Mouse (Mus musculus): ENCODE data around the gene Eddm3b. TPM values are rescaled to one million over a fixed set of nuclear protein-coding genes. Genes with fewer than 3 reads are reported as not detected.

Gene Eddm3b
- polyA plus RNA-seq, 1 experiment from 2014 or later = 0.18 TPM

- no peak overlapping the region for H3K27ac ChIP-seq (ENCODE audit: low read depth, low read length)
- ATAC-seq = no peak
- H3K36me3 ChIP-seq (ENCODE audit: control insufficient read depth, insufficient read depth) = no peaks in the 10 kb centered on the region
- no peak overlapping the region for H3K4me2 ChIP-seq (replicated peaks; ENCODE audit: low read depth)
- no peaks in the 10 kb centered on the region for H3K4me1 ChIP-seq (replicated peaks; ENCODE audit: control insufficient read depth, insufficient read depth, low read length)
- no peak for TF ChIP-seq CTCF (IDR thresholded peaks at IDR 0.05; ENCODE audit: low read depth)
- H3K4me3 ChIP-seq (ENCODE audit: low read depth, low read length) = no peak overlapping the region
- no peaks in the 10 kb centered on the region for H3K27me3 ChIP-seq (replicated peaks; ENCODE audit: control insufficient read depth, insufficient read depth, low read length)
- 38% methylated on average over 2 of the region's 2 CpGs for WGBS
- no peaks in the 10 kb centered on the region for H3K9me3 ChIP-seq (ENCODE audit: control insufficient read depth)
- H3K9ac ChIP-seq (ENCODE audit: low read depth, low read length) = no peak overlapping the region
Observed at GRCm38 (mm10) chr14:51127648-51128258, 13.5 kb downstream of the Eddm3b start.

- no peaks in the 10 kb centered on the region for H3K27me3 ChIP-seq (replicated peaks; ENCODE audit: control insufficient read depth, insufficient read depth, low read length)
- no peak for TF ChIP-seq CTCF (IDR thresholded peaks at IDR 0.05; ENCODE audit: low read depth)
- no peaks in the 10 kb centered on the region for H3K9me3 ChIP-seq (ENCODE audit: control insufficient read depth)
- H3K9ac ChIP-seq (ENCODE audit: low read depth, low read length) = no peak overlapping the region
- 70% methylated on average over 9 of the region's 9 CpGs for WGBS
- H3K36me3 ChIP-seq (ENCODE audit: control insufficient read depth, insufficient read depth) = no peaks in the 10 kb centered on the region
- H3K27ac ChIP-seq (ENCODE audit: low read depth, low read length) = no peak overlapping the region
- H3K4me3 ChIP-seq (ENCODE audit: low read depth, low read length) = no peak overlapping the region
- H3K4me2 ChIP-seq (replicated peaks; ENCODE audit: low read depth) = no peak overlapping the region
- no peak for ATAC-seq
- H3K4me1 ChIP-seq (replicated peaks; ENCODE audit: control insufficient read depth, insufficient read depth, low read length) = no peaks in the 10 kb centered on the region
Observed at GRCm38 (mm10) chr14:51128775-51129623, 14.8 kb downstream of the Eddm3b start.

GRCm38 (mm10) chr14:51129624-51129975 is 15.4 kb downstream of the Eddm3b start:
- H3K4me1 ChIP-seq (replicated peaks; ENCODE audit: control insufficient read depth, insufficient read depth, low read length) = no peaks in the 10 kb centered on the region
- H3K4me2 ChIP-seq (replicated peaks; ENCODE audit: low read depth) = no peak overlapping the region
- H3K27ac ChIP-seq (ENCODE audit: low read depth, low read length) = no peak overlapping the region
- no peak for TF ChIP-seq CTCF (IDR thresholded peaks at IDR 0.05; ENCODE audit: low read depth)
- no peak overlapping the region for H3K9ac ChIP-seq (ENCODE audit: low read depth, low read length)
- 76% methylated on average over 4 of the region's 4 CpGs for WGBS
- H3K27me3 ChIP-seq (replicated peaks; ENCODE audit: control insufficient read depth, insufficient read depth, low read length) = no peaks in the 10 kb centered on the region
- no peak for ATAC-seq
- H3K36me3 ChIP-seq (ENCODE audit: control insufficient read depth, insufficient read depth) = no peaks in the 10 kb centered on the region
- H3K4me3 ChIP-seq (ENCODE audit: low read depth, low read length) = no peak overlapping the region
- no peaks in the 10 kb centered on the region for H3K9me3 ChIP-seq (ENCODE audit: control insufficient read depth)

- WGBS = 78% methylated on average over 9 of the region's 9 CpGs
- H3K27ac ChIP-seq (ENCODE audit: low read depth, low read length) = no peak overlapping the region
- no peak overlapping the region for H3K9ac ChIP-seq (ENCODE audit: low read depth, low read length)
- no peak for ATAC-seq
- H3K27me3 ChIP-seq (replicated peaks; ENCODE audit: control insufficient read depth, insufficient read depth, low read length) = no peaks in the 10 kb centered on the region
- H3K9me3 ChIP-seq (ENCODE audit: control insufficient read depth) = no peaks in the 10 kb centered on the region
- H3K4me1 ChIP-seq (replicated peaks; ENCODE audit: control insufficient read depth, insufficient read depth, low read length) = no peaks in the 10 kb centered on the region
- no peak for TF ChIP-seq CTCF (IDR thresholded peaks at IDR 0.05; ENCODE audit: low read depth)
- no peak overlapping the region for H3K4me3 ChIP-seq (ENCODE audit: low read depth, low read length)
- H3K4me2 ChIP-seq (replicated peaks; ENCODE audit: low read depth) = no peak overlapping the region
- H3K36me3 ChIP-seq (ENCODE audit: control insufficient read depth, insufficient read depth) = no peaks in the 10 kb centered on the region
Observed at GRCm38 (mm10) chr14:51130315-51130940, 16.2 kb downstream of the Eddm3b start.

GRCm38 (mm10) chr14:51131086-51131815 is 17.0 kb downstream of the Eddm3b start:
- no peak for ATAC-seq
- no peak overlapping the region for H3K27ac ChIP-seq (ENCODE audit: low read depth, low read length)
- WGBS = 75% methylated on average over 7 of the region's 7 CpGs
- no peaks in the 10 kb centered on the region for H3K36me3 ChIP-seq (ENCODE audit: control insufficient read depth, insufficient read depth)
- no peak for TF ChIP-seq CTCF (IDR thresholded peaks at IDR 0.05; ENCODE audit: low read depth)
- no peaks in the 10 kb centered on the region for H3K4me1 ChIP-seq (replicated peaks; ENCODE audit: control insufficient read depth, insufficient read depth, low read length)
- no peaks in the 10 kb centered on the region for H3K27me3 ChIP-seq (replicated peaks; ENCODE audit: control insufficient read depth, insufficient read depth, low read length)
- no peaks in the 10 kb centered on the region for H3K9me3 ChIP-seq (ENCODE audit: control insufficient read depth)
- no peak overlapping the region for H3K4me2 ChIP-seq (replicated peaks; ENCODE audit: low read depth)
- H3K9ac ChIP-seq (ENCODE audit: low read depth, low read length) = no peak overlapping the region
- no peak overlapping the region for H3K4me3 ChIP-seq (ENCODE audit: low read depth, low read length)

- WGBS = 66% methylated on average over 4 of the region's 4 CpGs
- Histone ChIP-seq H3K36me3 (ENCODE audit: control insufficient read depth, insufficient read depth) (no peaks in the 10 kb centered on the region), H3K9ac (ENCODE audit: low read depth, low read length) (no peak overlapping the region), H3K4me1 (replicated peaks; ENCODE audit: control insufficient read depth, insufficient read depth, low read length) (no peaks in the 10 kb centered on the region), H3K4me3 (ENCODE audit: low read depth, low read length) (no peak overlapping the region), H3K9me3 (ENCODE audit: control insufficient read depth) (no peaks in the 10 kb centered on the region), H3K27ac (ENCODE audit: low read depth, low read length) (no peak overlapping the region), H3K4me2 (replicated peaks; ENCODE audit: low read depth) (no peak overlapping the region), H3K27me3 (replicated peaks; ENCODE audit: control insufficient read depth, insufficient read depth, low read length) (no peaks in the 10 kb centered on the region)
- TF ChIP-seq CTCF (IDR thresholded peaks at IDR 0.05; ENCODE audit: low read depth) = no peak
- no peak; the same call in 1 of the 2 replicates for ATAC-seq
Observed at GRCm38 (mm10) chr14:51132372-51132771, 18.1 kb downstream of the Eddm3b start.

Measured in intestine, postnatal 0 days (tissue).